Mouse (Mus musculus): ENCODE results near the gene Ccdc149.

GRCm38 (mm10) chr5:52391471-52391870, 79.8 kb downstream of the Ccdc149 start:
- TF ChIP-seq POLR2A (IDR thresholded peaks at IDR 0.05; ENCODE audit: insufficient read depth, low read length) (no peak), CTCF (IDR thresholded peaks at IDR 0.05; ENCODE audit: low read depth, low read length) (no peak), EP300 (IDR thresholded peaks at IDR 0.05; ENCODE audit: insufficient read depth, low read depth, low read length) (no peak)

Data from ES-Bruce4 (cell line).